Mouse (Mus musculus) fibroblast of lung, adult 2 months (primary cell): ENCODE results near the gene Crebrf.

Experiments used
- DNase-seq: peaks from one replicate; pipeline ENCODE4 v3.0.0-alpha.2; 2011; ENCODE audit warnings: low read depth

Gene Crebrf

DNA sequence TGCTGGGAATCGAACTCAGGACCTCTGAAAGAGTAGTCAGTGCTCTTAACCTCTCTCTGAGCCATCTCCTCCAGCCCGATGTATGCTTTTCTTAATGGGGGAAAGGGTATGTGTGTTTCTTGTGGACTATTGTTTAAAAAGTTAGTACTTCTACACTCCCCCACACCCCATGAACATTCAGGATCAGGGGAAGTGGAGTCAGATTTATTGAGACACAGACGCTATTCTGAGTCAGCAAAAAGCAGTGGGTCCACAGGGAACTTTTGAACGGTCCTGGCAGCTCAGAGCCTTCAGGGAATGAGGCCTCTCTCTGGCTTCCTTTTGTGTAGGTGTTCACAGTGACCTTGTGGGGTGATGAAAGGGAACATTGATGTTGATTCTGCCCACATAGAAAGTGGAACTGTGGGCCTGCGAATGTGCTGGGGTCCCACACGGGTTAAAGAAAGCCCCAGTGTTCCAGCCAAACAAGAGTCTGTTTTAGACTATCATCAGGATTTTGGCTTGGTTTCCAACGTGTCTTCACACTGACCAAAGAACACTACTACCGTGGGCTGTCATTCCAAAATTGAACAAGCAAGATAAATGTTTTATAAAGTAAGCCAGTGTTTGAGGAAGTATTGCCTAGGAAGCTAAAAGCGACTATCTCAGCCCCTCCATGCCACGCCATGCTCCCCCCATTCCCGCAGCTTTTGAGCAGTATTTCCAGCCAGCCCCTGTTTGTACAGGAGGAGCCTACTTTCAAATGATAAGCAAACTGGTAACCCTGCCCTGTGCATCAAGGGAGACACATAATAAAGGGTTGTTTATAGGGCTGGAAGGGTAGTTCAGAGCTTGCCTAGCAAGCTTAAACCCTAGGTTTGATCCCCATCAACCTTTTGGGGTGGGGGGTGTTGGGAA, 9.7 kb upstream of the Crebrf start:
- DNase-seq: no peak

DNA sequence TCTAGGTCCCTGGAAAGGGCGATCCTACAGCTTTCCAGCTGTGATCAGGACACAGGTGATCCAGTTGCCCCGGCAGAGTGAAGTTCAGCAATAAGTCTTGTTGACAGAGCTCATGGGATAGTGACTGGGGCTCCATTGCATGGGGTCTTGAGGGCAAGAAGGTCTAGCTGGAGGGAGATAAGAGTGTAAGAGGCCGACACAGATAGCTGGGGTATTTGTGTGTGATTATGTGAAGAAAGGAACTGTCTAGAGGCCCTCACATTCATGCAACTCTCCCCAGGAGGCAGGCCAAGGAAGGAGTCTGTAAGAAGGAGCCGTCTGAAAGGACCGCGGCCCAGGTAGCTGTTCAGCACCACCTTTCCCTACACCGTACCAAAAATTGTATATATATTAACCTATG, 8.4 kb upstream of the Crebrf start:
- no peak for DNase-seq

DNA sequence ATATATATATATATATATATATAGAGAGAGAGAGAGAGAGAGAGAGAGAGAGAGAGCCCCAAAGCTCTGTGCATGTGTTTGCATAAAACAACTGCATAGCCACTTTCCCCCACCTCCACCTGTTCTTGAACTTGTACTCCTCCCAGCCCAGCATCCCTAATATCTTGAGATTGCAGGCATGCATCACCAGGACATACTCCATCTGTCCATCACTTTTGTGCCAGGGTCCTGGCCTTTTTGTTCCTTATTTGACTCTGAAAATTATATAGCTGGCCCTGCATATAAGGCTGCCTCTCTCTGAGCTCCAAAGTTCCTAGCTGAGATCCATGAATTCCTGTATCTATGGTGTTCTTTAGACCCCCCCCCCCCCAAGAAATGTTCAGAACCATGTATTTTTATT, 7.0 kb upstream of the Crebrf start:
- no peak for DNase-seq

DNA sequence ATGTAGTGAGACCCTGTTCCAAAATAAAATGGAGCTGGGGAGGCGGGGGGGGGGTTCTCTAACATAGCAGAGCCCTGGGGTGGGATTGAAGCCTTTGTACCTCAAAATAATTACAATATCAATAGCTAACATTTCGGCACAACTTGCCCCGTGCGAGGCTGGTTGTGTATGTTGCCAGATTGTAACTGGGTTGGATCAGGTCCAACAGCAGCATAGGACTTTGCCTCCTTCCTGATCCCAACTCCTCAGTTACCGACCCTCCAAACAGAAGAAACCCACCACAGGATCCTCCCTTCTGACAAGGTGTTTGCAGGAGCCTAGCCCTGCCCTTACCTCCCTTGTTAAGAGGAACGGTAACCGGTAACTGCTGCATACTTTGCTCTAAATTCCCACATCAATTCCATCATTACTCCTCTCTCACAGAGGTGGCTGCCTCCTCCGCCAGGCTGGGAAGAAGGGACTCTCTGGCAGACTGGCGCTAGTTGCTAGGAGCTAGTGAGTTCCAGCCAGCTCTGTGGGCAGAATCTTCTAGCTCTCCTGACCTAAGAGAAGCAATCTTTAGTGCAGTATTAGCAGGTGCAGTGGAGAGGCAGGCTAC, 6.4 kb upstream of the Crebrf start:
- DNase-seq: no peak

DNA sequence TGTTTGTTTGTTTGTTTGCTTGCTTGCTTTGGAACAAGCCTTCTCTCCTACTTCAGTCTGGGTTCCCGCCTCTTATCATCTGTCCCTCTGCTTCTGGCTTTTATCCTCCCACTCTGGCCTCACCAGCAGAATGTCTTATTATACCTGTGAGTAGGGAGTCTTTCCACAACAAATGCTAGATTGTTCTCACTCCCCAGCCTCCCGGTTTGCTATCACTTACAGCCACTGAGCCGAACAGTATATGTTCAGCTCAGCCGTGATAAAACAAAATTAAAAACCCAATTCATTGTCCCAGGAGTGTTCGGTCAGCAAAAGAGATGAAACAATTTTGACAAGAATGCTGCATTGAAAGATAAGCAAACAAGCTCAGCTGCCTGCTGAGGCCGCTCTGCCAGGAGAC, 5.4 kb upstream of the Crebrf start:
- DNase-seq: no peak

DNA sequence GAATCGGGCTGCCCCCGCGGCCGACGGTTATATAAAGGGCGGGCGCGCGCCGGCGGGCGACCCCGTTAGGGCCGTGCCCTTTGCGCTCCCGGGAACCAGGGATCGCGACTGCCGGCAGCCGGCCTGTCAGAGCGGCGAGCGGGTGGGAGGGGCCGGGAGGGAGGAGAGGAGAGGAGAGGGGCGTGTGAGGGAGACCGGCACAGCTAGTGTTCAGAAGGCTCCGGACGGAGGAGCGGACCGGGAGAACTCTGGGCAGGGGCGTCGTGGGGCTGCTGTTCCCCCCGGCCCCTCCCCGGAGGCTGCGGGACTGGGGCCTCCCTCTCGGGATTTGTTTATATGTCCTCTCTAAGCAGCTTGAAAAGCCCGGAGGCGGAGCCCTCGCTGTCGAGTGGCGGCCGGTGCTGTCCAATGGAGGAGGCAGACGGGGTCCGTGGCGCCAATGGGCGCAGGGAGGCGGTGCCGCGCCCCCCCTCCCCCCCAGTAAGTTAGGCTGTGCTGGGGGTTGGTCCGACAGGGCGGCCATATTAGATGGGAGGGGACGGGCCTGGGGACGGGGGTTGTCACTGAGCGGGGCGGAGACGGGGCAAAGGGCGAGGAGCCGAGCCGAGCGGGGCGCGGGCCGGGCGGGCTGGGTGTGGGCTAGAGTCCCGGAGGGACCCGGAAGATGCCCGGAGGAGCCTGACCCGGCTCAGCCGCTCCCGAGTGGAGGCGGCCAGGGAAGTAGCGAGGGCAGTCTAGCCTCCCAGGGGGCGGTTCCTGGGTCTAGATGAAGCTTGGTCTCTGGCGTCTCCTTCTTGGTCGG, 667 bp downstream of the Crebrf start:
- DNase-seq: peak; percentile 89

DNA sequence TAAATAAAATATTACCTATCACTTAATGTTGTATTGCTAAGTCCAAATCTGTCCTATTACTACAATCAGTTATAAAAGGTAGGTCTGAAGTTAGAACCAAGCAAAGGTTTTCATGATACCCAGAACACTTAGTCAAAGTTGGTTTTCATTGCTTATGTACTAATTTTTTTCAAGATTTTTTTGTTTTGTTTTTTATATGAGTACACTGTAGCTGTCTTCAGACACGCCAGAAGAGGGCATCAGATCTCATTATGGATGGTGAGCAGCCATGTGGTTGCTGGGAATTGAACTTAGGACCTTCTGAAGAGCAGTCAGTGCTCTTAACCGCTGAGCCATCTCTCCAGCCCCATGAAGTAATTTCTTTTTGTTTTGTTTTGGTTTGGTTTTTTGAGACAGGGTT, 2.4 kb downstream of the Crebrf start:
- no peak for DNase-seq

DNA sequence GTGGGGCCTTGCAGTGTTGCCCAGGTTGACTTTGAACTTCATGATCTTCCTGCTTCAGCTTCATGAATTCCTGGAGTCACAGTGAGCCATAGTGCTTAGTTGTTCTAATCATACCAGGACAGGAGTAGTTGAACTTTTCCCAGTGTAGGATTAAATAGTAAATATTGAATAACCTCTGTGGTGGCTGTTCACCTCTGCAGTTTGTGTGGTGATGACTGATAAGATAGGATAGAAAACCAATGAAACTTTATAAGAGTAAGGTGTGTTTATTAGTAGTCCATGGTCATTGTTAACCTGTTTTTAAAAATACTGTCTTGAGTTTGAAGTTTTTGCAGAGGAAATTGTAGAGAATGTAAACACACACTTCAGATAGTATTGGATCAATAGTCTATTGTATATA, 4.0 kb downstream of the Crebrf start:
- DNase-seq: no peak

DNA sequence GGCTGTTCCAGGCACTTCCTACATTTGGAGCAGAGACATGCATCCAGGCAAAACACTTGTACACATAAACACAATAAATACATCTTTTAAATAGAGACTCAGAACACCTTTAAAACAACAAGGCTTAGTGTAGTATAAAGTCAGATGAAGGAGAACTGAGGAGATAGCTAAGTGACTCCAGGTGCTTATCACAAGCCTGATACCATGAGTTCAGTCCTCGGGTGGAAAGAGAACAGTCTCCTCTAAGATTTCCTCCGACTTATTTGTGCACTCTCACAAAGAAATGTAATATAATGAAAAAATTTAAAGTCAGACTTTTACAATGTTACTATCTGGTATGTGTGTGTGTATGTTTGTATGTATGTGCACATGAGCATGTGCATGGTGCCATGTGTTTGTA, 6.4 kb downstream of the Crebrf start:
- no peak for DNase-seq

DNA sequence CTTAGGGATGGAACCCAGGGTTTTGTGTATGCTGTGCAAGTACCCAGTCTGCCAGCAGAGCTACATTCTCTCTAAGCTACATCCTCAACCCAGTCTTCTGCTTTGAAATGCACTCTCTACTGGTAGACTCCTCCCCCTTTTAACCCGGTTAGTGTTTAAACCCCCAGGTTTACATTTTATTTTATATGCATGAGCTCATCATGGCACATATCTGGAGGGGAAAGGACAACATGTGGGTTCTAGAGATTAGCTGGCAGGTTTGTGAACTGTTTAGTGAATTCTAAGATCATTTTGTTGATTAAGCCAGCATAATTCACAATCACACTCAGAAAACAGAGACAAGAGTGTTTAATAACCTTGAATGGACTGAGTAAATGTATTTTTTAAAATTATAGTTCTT, 9.3 kb downstream of the Crebrf start:
- no peak for DNase-seq

DNA sequence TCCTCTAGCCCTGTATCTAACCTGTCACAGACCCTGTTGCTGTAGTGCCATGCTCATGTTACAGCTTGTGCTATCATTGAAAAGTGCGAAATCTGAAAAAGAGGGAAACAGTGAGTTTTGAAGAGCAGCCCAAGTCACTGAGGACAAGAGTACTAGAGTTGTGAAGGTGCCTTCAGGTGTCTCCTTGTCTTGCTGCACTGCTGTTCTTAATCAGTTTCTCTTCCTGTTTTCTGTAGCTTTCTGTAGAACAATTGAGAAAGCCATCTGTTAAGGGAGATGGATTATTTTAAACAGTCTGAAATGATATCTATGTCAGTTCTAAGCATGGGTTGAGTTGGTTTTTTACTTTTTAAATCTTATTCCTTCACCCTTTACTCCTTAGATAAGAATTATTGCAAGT, 11.2 kb downstream of the Crebrf start:
- DNase-seq: no peak

DNA sequence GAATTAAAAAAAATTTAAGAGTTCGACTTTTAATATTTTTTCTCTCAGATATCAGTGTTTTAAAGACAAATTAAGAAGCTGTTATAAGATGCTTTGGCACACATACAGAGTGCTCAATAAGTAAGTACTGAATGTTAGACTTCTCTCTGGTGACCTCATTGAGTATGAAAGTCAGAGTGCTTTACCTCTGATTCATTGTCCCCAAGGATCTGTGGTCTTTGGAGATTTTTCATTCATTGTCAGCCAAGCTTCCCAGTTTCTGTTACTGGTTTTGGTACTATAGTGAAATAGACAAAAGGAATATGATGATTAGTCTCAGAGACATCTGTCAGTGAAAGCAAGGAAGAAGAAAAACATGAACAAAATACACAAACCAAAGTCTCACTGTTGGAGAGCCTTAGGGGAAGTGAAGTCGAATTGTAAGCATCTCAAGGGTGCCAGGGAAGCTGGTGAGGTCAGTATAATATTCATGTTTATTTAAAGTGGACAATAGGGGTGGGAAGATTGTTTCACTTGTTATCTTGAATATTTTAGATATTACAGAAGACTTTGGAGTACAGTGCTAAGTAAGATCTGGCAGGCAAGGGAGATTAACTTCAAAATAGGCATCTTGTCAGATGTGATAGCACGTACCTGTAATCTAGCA, 11.8 kb downstream of the Crebrf start:
- peak; percentile 46 for DNase-seq

DNA sequence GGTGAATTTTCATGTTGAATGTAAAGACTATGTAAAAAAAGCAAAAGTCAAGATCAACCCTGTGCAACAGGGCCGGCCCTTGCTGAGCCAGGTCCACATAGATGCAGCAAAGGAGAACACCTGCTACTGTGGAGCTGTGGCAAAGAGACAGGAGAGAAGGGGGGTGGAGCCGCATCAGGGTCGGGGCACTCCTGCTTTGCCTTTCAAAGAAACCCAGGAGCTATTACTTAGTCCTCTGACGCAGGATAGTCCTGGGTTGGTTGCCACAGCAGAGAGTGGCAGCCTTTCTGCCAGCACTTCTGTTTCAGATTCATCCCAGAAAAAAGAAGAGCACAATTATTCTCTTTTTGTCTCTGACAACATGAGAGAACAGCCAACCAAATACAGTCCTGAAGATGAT, 27.1 kb downstream of the Crebrf start:
- DNase-seq: no peak

DNA sequence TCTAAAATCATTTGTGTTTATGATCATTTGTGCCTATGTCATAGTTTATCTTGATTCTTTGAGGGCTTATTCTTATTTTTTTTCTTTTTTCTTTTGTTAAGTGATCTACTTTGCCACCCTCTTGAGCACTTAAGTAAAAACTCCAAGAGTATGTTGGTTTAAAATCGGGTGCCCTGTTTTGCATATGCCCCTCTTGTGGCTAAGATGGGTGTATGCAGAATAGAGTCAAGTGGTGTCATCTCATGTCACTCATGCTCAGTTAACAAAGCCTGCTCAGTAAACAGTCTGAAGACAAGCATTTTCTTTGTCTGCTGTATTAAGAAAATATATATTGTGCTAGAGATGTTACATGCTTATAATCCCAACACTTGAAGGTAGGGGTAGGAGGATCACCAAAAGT, 27.8 kb downstream of the Crebrf start:
- no peak for DNase-seq

DNA sequence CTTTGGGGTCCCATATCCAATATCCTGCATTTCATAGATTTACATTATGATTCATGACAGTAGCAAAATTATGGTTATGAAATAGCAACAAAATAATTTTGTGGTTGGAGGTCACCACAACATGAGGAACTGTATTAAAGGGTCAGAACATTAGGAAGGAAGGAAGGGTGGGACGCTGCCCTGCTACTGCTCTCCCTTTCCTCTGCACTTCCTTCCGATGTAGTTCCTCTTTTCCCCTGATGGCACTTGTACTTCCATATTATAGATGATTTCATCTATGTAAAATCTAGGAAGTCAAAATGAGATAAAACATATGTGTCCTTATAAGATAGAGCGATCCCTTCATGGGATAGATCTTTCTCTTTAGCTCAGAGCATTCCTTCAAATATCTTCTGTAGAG, 34.5 kb downstream of the Crebrf start:
- no peak for DNase-seq

DNA sequence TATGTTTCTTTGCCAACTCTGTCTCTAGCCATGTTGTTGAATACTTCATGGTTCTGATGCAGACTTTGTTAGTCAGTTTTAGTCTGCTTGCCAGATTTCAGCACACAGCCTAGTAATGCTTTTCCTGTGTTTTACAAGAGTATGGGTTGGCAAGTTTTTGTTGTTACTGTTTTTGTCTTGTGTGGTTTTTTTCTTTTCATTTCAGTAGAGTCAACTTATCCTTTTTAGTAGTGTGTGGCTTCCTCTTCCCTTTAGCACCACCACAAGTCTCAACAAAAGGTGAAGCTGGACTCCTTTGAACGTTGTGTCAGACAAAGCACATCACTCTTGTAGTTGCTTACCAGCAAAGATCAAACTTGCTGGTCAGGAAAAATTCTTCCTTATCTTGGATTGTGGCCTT, 36.8 kb downstream of the Crebrf start:
- no peak for DNase-seq

DNA sequence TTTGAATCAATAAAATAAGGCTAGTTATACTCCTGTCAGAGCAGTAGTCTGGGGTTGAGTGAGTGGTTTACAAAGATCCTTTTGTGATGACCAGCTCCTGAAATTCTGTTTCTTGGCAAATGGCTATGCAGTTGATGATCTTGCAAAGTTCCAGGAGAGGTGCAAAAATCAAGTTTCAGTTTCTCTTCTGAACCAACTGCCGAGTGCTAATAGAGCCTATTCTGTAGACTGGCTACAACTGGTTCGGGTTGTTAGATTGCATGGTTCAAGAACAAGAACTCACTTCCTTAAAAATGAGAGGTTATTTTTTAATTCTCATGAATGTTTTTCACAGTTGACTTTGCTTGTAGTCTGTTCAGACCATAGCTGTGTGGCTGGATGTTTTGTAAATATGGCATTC, 38.0 kb downstream of the Crebrf start:
- DNase-seq: peak; percentile 19

DNA sequence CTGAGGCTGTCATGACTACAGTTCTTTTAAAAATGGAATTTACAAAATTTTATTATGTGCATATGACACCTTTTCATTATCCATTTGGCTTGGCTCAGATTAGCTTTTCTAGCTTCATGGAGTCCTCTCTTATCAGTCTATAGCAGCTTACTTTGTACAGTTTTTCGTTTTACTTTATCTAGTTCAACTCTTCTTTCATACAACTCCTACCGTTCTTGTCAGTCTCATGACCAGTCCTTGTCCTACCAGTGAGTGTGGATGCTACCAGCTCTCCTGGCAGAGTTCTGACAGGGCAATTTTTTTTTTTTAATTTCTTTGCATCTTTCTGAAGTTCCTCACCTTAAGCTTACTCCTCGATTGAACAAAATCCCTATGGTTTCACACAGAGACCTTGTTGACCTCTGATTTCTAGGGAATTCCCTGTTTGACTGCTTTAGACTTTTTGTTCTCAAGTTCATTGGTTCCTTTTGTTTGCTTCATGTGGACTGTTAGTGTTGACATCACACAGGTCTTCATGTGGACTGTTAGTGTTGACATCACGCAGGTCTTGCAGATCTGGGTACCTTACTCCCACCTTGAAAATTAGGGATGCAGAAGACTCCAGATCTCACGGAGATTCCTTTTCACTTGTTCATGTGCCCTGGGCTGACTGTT, 51.8 kb downstream of the Crebrf start:
- no peak for DNase-seq

DNA sequence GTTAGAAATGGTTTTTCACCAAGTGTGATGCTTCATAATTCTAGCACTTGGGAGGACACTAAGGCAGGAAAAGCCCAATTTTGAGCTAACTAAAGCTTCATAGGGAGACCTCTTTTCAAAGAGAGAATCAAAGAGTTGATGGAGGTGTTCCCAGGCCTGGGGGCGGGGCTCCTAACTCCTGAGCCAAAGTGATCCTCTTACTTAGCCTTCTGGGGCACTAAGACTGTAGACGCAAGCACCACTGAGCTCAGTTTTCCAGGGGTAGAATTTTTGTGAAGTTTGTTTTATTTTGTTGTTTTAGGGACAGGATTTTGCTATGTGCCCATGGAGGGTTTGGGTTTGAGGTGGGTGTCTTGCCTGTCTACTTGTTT, 52.3 kb downstream of the Crebrf start:
- DNase-seq: no peak

DNA sequence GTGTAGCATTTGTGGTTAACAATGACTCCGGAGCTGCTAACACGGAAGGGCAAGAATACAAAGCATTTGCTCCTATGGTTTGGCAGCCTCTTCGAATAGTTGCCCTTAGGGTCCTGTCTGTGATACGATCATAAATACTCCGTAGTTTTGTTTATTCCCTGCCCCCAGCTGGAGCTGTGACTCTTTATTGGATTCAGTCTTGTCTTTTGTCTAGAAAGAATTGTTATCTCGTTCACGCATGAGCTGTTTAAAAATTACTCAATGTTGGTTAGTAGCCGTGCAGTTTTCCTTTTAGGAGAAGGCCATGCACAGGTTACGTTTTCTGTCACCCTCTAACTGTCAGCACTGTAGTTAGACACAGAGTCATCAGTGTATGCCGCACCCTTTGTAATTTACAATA, 60.8 kb downstream of the Crebrf start:
- DNase-seq: no peak

DNA sequence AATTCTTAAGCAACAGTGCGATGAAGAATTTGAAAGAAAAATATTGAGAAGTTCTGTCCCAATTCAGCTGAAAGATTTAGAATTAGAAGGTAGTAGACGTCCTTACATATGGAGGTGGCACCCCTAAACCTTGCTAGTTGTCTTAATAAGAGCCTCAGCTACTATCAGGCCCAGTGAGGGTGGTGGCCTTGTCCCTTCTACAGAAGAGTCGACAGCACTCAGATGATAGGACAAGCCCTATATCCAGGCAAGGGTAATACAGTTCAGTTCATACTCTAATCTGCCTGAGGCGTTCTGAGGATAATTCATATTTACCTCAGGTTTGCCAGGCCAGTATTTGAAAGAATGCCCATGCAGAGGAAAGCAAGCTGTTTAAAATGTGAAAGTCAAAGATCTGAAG, 62.6 kb downstream of the Crebrf start:
- no peak for DNase-seq
